Mouse (Mus musculus) midbrain, embryonic 15.5 days (tissue): Measurements from ENCODE around the gene Dcun1d2. TPM values are rescaled to one million over a fixed set of nuclear protein-coding genes. Genes with fewer than 3 reads are reported as not detected.
"Not testable (repeated sequence)": the region's sequence is repeated elsewhere in the genome, so short reads cannot be mapped to it uniquely, and the experiment has no call there.

ENCODE experiments used
- ATAC-seq: fragments of 200-750 bp; cut with Nextera tagmentation; replicated peaks from 2 replicates; pipeline ENCODE4 v1.8.0; 2017; ENCODE audit warnings: moderate TSS enrichment
- H3K27ac ChIP-seq: fragments of 300-500 bp; sonication (generic); 2 replicates; pipeline ENCODE4 v1.5.1; 2015; ENCODE audit warnings: mild to moderate bottlenecking, inconsistent platforms
- H3K27me3 ChIP-seq: fragments of 300-500 bp; sonication (generic); replicated peaks from 2 replicates; pipeline ENCODE4 v1.6.1; 2015; ENCODE audit warnings: inconsistent platforms
- H3K36me3 ChIP-seq: fragments of 300-500 bp; sonication (generic); replicated peaks from 2 replicates; pipeline ENCODE4 v1.6.1; 2015; ENCODE audit warnings: inconsistent platforms
- H3K4me1 ChIP-seq: fragments of 300-500 bp; sonication (generic); 2 replicates; pipeline ENCODE4 v1.6.1; 2015; ENCODE audit warnings: inconsistent platforms
- H3K4me2 ChIP-seq: fragments of 300-500 bp; sonication (generic); 2 replicates; pipeline ENCODE4 v1.6.1; 2015; ENCODE audit warnings: inconsistent platforms, mild to moderate bottlenecking, moderate library complexity
- H3K4me3 ChIP-seq: fragments of 300-500 bp; sonication (generic); 2 replicates; pipeline ENCODE4 v1.5.1; 2015; ENCODE audit warnings: mild to moderate bottlenecking, inconsistent platforms
- H3K9ac ChIP-seq: fragments of 300-500 bp; sonication (generic); 2 replicates; pipeline ENCODE4 v1.6.1; 2015; ENCODE audit warnings: mild to moderate bottlenecking, inconsistent platforms
- H3K9me3 ChIP-seq: fragments of 300-500 bp; sonication (generic); 2 replicates; pipeline ENCODE4 v1.6.1; 2016; ENCODE audit warnings: inconsistent platforms
- WGBS: fragments of 180-500 bp; shearing (Covaris S2); methylation state at CpG from one replicate; pipeline ENCODE4 v1.1.7; 2015; ENCODE audit warnings: mixed read lengths; 5-methylcytosine and 5-hydroxymethylcytosine counted together
- polyA plus RNA-seq: library from polyadenylated mRNA; unstranded; fragments of >200 nt; fragmentation: Nextera tagmentation; extraction: Ambion mirVana; gene quantifications from 2 replicates; pipeline ENCODE4 v1.2.1, GENCODE M21; 2015

Dcun1d2 gene
- polyA plus RNA-seq, result 33.8 and 36.8 TPM in 2 replicates

DNA sequence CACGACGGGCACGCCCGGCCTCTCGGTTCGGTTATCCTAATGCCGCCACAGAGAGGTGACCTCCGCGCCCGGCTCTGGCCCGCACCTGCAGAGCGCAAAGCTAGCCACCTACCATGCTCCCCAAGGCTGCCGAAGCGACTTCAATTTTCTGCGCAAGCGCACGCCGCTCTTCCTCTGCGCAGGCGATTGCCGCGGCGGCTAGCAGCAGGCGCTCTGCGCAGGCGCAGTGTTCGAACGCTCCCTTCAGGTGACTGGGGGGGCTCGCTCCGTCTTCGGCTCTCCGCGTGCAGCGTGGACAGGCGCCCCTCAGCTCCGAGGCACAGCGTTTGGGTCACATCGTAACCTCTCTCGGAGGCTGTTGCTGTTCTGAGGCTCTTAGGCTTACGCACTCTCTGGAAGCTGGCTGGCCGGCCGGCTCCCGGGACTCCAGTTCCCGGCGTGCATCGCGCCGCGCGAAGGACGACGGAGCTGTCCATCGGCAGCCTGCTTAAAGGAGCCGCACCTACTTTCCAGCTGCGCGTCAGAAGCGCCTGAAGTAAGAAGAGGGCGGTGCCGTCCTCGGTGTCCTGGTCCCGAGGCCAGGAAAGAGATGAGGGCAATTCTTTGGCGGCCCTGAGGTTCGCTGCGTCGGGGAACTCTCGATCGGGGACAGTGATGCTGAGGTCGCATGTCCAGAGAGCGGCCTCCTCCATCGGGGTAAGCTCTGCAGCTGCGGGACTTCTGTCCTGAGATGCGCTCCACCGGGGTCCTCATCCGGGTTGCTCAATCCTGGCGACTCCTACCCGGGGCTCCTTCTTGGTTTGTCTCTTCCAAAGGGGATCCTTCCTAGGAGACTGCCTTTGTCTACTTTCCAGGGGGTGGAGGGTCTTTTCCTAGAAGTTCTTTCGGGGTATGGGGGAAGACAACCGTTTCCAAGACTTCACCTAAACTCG lies at the start of gene Dcun1d2, which contains the start of gene Tmco3:
TSS of gene Dcun1d2 (minus strand) at position 440 of the 932 bp plus-strand sequence.
TSS of gene Tmco3 (plus strand) at position 499 of the 932 bp plus-strand sequence.
- H3K9ac ChIP-seq, result peak within 1 kb of the TSS; percentile 87
- H3K27me3 ChIP-seq, result no peaks in the 10 kb centered on the region
- peaks cover 4% of the 10 kb centered on the region; the same call in 1 of the 2 replicates for H3K36me3 ChIP-seq
- peak within 1 kb of the TSS; percentile 81 for H3K4me3 ChIP-seq
- peak within 1 kb of the TSS; percentile 98 for H3K4me2 ChIP-seq
- no peaks in the 10 kb centered on the region for H3K9me3 ChIP-seq
- peak within 1 kb of the TSS; percentile 93 for H3K27ac ChIP-seq
- peak; percentile 95 for ATAC-seq
- H3K4me1 ChIP-seq, result peaks cover 22% of the 10 kb centered on the region
- WGBS, result under 1% methylated on average over 79 of the region's 79 CpGs

DNA sequence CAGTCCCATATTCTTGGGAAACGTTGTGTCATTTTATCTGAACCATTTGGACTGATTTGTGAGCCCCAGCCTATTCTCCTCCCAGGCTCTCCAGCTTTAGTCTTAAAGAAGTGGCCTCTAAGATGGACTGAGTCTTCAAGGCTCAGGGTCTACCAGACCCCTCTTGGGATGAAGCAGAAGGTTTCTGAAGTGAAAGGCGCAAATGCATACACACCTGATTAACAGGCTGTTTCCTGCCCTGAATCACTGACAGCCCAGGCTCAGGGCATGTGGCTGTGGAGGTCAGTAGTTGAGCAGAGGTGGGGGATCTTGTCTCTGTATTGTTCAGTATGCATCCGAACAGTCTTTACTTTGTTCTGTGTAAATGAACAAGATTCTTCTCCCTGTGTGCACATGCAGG lies 49.7 kb upstream of the Dcun1d2 start:
- Histone ChIP-seq H3K4me1 (peaks cover 14% of the 10 kb centered on the region), H3K36me3 (peaks cover 4% of the 10 kb centered on the region; the same call in 1 of the 2 replicates), H3K27ac (peak overlapping the region; percentile 80; the same call in 1 of the 2 replicates), H3K4me3 (peak overlapping the region; percentile 73), H3K9ac (no peak overlapping the region), H3K4me2 (peak overlapping the region; percentile 90), H3K27me3 (no peaks in the 10 kb centered on the region), H3K9me3 (no peaks in the 10 kb centered on the region)
- peak; percentile 13; the same call in 1 of the 2 replicates for ATAC-seq
- whole genome bisulfite sequencing, result 79% methylated on average over 3 of the region's 3 CpGs

DNA sequence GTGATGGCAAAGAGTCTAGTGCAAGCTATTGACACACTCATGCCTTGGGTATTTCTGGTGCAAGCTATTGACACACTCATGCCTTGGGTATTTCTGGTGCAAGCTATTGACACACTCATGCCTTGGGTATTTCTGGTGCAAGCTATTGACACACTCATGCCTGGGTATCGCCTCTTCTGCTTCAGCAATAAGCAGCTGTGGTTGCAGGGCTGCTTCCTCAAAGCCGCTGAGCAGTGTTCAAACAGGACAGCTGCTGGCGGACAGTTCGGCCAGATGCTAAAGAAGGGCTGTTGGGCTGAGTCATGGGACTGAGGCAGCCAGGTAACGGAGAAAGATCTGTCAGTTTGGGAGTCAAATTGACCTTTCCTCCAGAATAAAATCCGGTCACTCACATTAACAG lies 49.3 kb upstream of the Dcun1d2 start:
- WGBS, result 91% methylated on average over 6 of the region's 6 CpGs
- not testable (repeated sequence) for H3K4me2 ChIP-seq, H3K9ac ChIP-seq, H3K27me3 ChIP-seq, H3K27ac ChIP-seq, H3K9me3 ChIP-seq, ATAC-seq, H3K36me3 ChIP-seq, H3K4me3 ChIP-seq
- H3K4me1 ChIP-seq, result peaks cover 14% of the 10 kb centered on the region

DNA sequence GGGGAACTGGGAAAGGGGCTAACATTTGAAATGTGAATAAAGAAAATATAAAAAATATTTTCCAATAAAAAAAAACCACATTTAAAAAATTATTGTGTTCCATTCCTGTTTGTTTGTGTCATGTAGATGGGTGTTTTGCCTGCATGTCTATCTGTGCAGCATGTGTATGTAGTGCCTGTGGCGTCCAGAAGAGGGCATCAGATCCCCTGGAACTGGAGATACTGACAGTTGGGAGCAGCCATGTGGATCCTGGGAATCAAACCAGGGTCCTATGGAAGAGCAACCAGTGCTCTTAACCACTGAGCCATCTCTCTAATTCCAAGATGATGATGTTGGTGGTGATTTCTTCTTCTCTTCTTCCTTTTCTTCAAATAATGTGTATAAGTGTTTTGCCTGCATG lies 46.7 kb upstream of the Dcun1d2 start:
- H3K36me3 ChIP-seq, result no peaks in the 10 kb centered on the region
- no peak overlapping the region for H3K4me2 ChIP-seq
- H3K4me3 ChIP-seq, result no peak overlapping the region
- ATAC-seq, result no peak
- peaks cover 2% of the 10 kb centered on the region for H3K4me1 ChIP-seq
- H3K27ac ChIP-seq, result no peak overlapping the region
- H3K9ac ChIP-seq, result no peak overlapping the region
- no peaks in the 10 kb centered on the region for H3K9me3 ChIP-seq
- H3K27me3 ChIP-seq, result no peaks in the 10 kb centered on the region
- 39% methylated on average over 1 of the region's 1 CpGs for WGBS

DNA sequence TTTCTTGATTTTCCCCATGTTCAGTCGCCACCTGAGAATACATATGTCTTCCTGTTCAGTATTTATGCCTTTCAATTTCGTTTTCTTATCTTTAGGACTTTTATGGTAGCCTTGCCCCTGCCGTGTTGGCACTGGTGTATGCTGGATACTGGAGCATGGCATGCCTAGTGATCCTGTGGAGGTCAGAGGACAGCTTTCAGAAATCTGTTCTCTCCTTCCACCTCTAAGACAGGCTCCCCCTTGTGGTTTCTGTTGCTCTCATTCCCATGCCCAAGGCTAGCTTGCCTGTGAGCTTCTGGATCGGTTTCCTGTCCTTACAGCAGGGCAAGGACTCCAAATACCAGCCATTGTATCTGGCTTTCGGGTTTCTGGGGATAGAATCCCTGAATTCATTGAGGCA lies 38.7 kb upstream of the Dcun1d2 start:
- Histone ChIP-seq H3K4me1 (no peaks in the 10 kb centered on the region), H3K4me2 (no peak overlapping the region), H3K27ac (no peak overlapping the region), H3K27me3 (no peaks in the 10 kb centered on the region), H3K4me3 (no peak overlapping the region), H3K9ac (no peak overlapping the region), H3K9me3 (no peaks in the 10 kb centered on the region), H3K36me3 (0 out of 2 replicates have a peak, but pooled peaks cover 1% of the 10 kb centered on the region)
- WGBS, result 31% methylated on average over 5 of the region's 5 CpGs
- ATAC-seq, result no peak

DNA sequence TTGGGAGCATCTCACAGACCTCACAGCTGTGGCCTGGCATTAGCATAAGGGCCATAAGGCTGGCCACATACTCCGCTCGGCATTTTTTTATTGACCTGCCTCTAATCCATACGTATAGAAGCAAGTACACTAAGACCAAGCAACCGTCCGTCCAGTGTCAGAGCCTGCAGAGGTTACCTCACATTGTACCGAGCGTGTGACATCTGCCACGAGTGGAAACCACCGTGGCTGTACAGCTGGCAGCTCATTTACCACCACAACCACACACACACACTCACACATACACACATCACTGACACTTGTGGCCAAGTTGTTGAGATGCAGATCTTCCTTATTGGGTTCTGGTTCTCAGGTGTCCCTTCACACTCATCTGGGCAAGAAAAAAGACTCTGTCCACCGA lies 28.7 kb upstream of the Dcun1d2 start:
- Histone ChIP-seq H3K4me3 (no peak overlapping the region), H3K9me3 (no peaks in the 10 kb centered on the region), H3K4me1 (no peaks in the 10 kb centered on the region), H3K9ac (no peak overlapping the region), H3K27ac (no peak overlapping the region), H3K36me3 (0 out of 2 replicates have a peak, but pooled peaks cover 15% of the 10 kb centered on the region), H3K27me3 (no peaks in the 10 kb centered on the region), H3K4me2 (no peak overlapping the region)
- ATAC-seq, result no peak
- WGBS, result 95% methylated on average over 10 of the region's 10 CpGs

DNA sequence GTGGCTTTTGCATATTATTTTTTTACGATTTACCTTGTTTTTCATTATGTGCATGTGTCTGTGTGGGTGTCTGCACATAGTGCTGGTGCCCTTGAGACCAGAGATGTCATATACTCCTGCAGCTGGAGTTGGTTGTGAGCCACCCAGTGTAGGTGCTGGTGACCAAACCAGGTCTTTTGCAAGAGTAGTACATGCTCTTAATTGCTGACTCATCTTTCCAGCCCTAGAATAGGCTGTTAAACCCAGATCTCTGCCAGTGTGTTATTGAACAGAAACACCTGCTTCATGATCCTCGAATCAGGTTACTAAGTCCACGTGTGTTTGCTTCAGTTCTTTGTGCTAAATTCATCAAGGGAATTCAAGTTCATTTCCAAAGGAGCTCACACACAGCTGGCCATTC lies 27.0 kb upstream of the Dcun1d2 start:
- Histone ChIP-seq H3K27me3 (no peaks in the 10 kb centered on the region), H3K36me3 (peaks cover 23% of the 10 kb centered on the region; the same call in 1 of the 2 replicates)
- WGBS, result 92% methylated on average over 3 of the region's 3 CpGs

DNA sequence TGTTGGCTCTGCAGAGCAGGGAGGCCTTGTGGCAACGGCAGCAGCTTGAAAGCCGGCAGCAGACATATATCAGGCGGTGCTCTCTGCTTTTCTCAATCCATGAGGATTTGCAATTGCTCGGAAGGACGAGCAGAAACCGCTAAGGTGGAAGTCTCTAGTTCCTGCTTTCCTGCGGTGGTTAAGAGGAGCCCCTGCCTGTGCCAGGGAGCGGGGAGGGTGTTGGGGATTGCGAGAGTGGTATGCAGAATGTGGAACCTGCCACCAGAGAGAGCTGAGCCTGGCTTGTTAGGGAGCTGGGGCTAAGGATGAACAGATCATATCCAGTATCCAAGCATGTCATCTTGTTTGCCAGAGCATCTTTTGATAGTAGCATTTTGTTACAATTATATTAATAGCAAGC lies 19.0 kb upstream of the Dcun1d2 start:
- Histone ChIP-seq H3K27ac (no peak overlapping the region), H3K9ac (no peak overlapping the region), H3K4me1 (no peaks in the 10 kb centered on the region), H3K36me3 (peaks cover 48% of the 10 kb centered on the region), H3K27me3 (no peaks in the 10 kb centered on the region), H3K4me3 (no peak overlapping the region), H3K9me3 (no peaks in the 10 kb centered on the region), H3K4me2 (no peak overlapping the region)
- 82% methylated on average over 9 of the region's 9 CpGs for WGBS
- no peak for ATAC-seq

More for the DNA sequence above, 27.0 kb upstream of the Dcun1d2 start:
- H3K27ac ChIP-seq, result no peak overlapping the region
- H3K9me3 ChIP-seq, result no peaks in the 10 kb centered on the region
- no peaks in the 10 kb centered on the region for H3K4me1 ChIP-seq
- no peak overlapping the region for H3K4me2 ChIP-seq
- H3K9ac ChIP-seq, result no peak overlapping the region
- no peak for ATAC-seq
- H3K4me3 ChIP-seq, result no peak overlapping the region

DNA sequence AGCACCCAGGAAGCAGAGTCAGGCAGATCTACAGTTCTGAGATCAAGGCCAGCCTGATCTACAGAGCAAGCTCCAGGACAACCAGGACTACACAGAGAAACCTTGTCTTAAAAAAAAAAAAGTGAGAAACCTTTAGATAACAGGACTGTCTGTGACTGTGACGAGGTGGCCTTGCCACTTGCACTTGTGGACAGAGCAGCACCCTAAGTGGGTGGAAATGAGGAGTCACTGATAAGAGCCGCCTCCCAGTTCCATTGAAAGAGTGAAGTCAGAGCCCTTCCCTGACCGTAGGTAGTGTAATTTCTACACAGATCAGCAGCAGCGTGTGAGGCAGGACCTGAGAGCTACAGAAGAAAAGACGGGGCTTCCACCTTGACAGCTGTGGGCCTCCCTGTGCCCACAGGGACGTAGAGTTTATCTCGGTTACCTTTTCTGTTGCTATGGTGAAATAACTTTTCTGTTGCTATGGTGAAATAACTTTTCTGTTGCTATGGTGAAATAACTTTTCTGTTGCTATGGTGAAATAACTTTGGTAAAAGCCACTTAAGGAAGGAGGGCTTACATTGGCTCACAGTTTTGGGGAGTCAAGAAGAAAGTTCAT lies 18.5 kb upstream of the Dcun1d2 start:
- Histone ChIP-seq H3K9ac (no peak overlapping the region), H3K4me2 (no peak overlapping the region), H3K9me3 (no peaks in the 10 kb centered on the region), H3K27me3 (no peaks in the 10 kb centered on the region), H3K27ac (no peak overlapping the region), H3K4me3 (no peak overlapping the region), H3K36me3 (peaks cover 53% of the 10 kb centered on the region), H3K4me1 (no peaks in the 10 kb centered on the region)
- 84% methylated on average over 7 of the region's 7 CpGs for whole genome bisulfite sequencing
- no peak for ATAC-seq

DNA sequence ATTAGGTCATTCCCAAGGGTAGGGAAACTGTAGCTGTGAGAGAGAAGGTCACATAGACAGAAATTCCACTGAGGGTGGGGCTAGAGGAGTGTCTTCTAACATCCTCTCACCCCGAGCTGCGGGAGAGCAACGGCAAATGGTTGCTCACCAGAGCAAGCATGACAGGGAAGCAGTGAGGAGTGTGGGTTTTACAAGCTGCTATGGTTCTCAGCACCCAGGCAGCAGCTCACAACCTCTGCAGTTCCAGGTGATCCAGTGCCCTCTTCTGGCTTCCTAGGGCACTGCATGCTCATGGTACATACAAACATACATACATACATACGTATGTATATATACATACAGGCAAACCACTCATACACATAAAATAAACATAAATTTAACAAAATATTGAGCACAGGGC lies 18.0 kb upstream of the Dcun1d2 start:
- Histone ChIP-seq H3K4me2 (no peak overlapping the region), H3K27me3 (no peaks in the 10 kb centered on the region), H3K27ac (no peak overlapping the region), H3K9ac (no peak overlapping the region), H3K9me3 (no peaks in the 10 kb centered on the region), H3K36me3 (peaks cover 57% of the 10 kb centered on the region), H3K4me3 (no peak overlapping the region), H3K4me1 (no peaks in the 10 kb centered on the region)
- 99% methylated on average over 4 of the region's 4 CpGs for WGBS
- ATAC-seq, result no peak

DNA sequence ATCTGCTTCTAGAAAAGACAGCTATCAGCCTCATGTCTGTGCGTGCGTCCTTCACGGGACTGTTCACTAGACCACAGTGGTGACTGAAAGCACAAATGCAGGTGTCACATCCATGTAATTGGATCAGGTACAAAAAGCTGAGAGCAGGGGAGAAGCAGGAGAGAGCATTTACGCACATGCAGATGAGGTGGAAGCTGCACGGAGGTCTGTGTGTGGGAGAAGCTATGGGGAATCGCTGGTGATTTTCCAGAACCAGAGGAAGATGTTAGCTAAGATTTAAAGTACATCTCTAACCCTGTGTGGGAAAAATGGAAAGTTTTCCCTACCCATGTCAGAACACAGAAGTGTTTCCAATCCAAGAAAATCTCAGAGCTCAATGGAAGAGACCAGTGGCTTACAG lies 17.5 kb upstream of the Dcun1d2 start:
- no peak overlapping the region for H3K4me3 ChIP-seq
- no peaks in the 10 kb centered on the region for H3K4me1 ChIP-seq
- ATAC-seq, result no peak
- H3K9ac ChIP-seq, result no peak overlapping the region
- no peaks in the 10 kb centered on the region for H3K27me3 ChIP-seq
- no peak overlapping the region for H3K4me2 ChIP-seq
- H3K36me3 ChIP-seq, result peaks cover 57% of the 10 kb centered on the region
- H3K9me3 ChIP-seq, result no peaks in the 10 kb centered on the region
- 91% methylated on average over 6 of the region's 6 CpGs for WGBS
- no peak overlapping the region for H3K27ac ChIP-seq

DNA sequence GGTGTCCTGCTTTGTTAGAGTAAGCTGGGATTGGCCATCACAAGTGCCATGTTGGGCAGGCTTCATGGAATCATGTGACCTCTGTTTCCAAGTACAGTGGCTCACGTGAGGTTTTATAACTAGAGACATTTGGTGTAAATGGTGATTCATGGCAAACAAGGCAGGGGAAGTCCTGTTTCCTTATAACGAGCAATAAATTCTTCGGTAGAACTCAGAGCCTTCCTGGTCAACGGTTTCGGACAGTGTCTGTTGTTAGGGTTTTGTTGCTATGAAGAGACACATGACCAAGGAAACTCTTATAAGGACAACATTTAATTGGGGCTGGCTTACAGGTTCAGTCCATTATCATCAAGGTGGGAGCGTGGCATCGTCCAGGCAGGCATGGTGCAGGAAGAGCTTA lies 13.1 kb upstream of the Dcun1d2 start:
- Histone ChIP-seq H3K36me3 (peaks cover 73% of the 10 kb centered on the region), H3K9ac (no peak overlapping the region), H3K4me3 (no peak overlapping the region), H3K27ac (no peak overlapping the region), H3K27me3 (no peaks in the 10 kb centered on the region), H3K9me3 (no peaks in the 10 kb centered on the region), H3K4me1 (no peaks in the 10 kb centered on the region), H3K4me2 (no peak overlapping the region)
- no peak for ATAC-seq
- WGBS, result 98% methylated on average over 7 of the region's 7 CpGs
